Comparison of ENCODE assay signal across 7 mouse cellular contexts in the genomic region with DNA sequence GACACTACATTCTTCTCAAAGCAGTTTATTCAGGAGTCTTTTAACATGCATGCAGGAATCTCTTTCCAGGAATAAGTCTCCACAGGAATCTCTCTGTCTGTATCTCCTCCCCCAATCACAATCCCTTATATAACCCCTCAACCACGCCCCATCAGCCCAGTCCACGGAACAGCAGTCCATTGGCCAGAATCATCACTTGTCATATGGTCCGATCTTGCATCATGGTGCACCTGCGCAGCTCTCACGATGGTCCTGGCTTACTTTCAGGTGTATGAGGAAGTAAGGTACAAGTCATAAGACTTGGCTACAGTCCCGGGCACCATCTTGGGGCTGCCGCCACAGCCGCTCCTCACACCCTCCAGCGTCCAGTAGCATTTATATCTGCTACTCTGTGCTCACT. TPM values are rescaled to one million over a fixed set of nuclear protein-coding genes. Genes with fewer than 3 reads are reported as not detected.
"Had no signal": no experiment of that assay in that cellular context is flagged by ENCODE, and none has a peak within 500 bp of the region (broad histone marks: within the 10 kb centered on the region; RNA-seq: fewer than 3 reads in every experiment).

A gene (minus strand): TSS at position 101 of the 400 bp plus-strand sequence.

RNA-seq across cellular contexts. Expression of the gene that starts here (rescaled TPM):
- polyA plus RNA-seq: heart, adult 2 months; heart, embryonic 11.5 days; heart, embryonic 13.5 days; heart, embryonic 15.5 days; heart, postnatal 0 days; hindbrain, embryonic 13.5 days; hindbrain, embryonic 15.5 days had no signal
